Mouse (Mus musculus) brain, embryonic 14.5 days (tissue): ENCODE results near the gene Ppara.

ENCODE experiments used
- CTCF ChIP-seq: fragments of 200-500 bp; IDR thresholded peaks from 2 replicates; pipeline ENCODE4 v1.5.1; 2012; ENCODE audit warnings: inconsistent platforms, mild to moderate bottlenecking, moderate library complexity, borderline replicate concordance; ENCODE audit not compliant: insufficient read depth, insufficient read length; ENCODE audit errors: extremely low read depth
- POLR2A ChIP-seq: fragments of 200-500 bp; IDR thresholded peaks from 2 replicates; pipeline ENCODE4 v1.6.1; 2012; ENCODE audit warnings: mild to moderate bottlenecking, inconsistent platforms, borderline replicate concordance; ENCODE audit not compliant: poor library complexity, insufficient read depth, insufficient read length, severe bottlenecking; ENCODE audit errors: extremely low read depth

GRCm38 (mm10) chr15:85708843-85709242 is 25.9 kb upstream of the Ppara start:
- TF ChIP-seq CTCF (no peak), POLR2A (no peak)
